Comparison of ENCODE assay signal across 26 mouse cellular contexts in genomic region chr8:81853184-81853583, GRCm38 (mm10).
DNase-seq lines count a peak whose midpoint lies in the region; ATAC-seq lines count a peak whose summit lies in the region.
"Had no signal": no experiment of that assay in that cellular context is flagged by ENCODE, and none has a peak within 500 bp of the region (broad histone marks: within the 10 kb centered on the region; RNA-seq: fewer than 3 reads in every experiment).

No protein-coding gene starts in this region.

- no peak overlapping the region for H3K4me2 ChIP-seq in neural tube, embryonic 15.5 days
- H3K4me2 ChIP-seq: heart, embryonic 12.5 days; kidney, embryonic 15.5 days; midbrain, embryonic 13.5 days had no signal

- H3K4me3 ChIP-seq in neural tube, embryonic 15.5 days (replicated peaks), result no peak overlapping the region
- H3K4me3 ChIP-seq: heart, embryonic 12.5 days; kidney, embryonic 15.5 days; midbrain, embryonic 13.5 days had no signal

- no peak overlapping the region for H3K9ac ChIP-seq in neural tube, embryonic 15.5 days (replicated peaks)
- H3K9ac ChIP-seq: heart, embryonic 12.5 days; kidney, embryonic 15.5 days; liver, embryonic 14.5 days; midbrain, embryonic 13.5 days had no signal

- peak; percentile 92 for ATAC-seq in cerebellum, adult (ENCODE audit: insufficient number of reproducible peaks, low FRiP score, low TSS enrichment)
- no peak for ATAC-seq in neural tube, embryonic 15.5 days (ENCODE audit: low FRiP score)
- ATAC-seq: forebrain, embryonic 14.5 days; hindbrain, embryonic 16.5 days; midbrain, embryonic 13.5 days; Patski had no signal

- no peaks in the 10 kb centered on the region for H3K36me3 ChIP-seq in neural tube, embryonic 15.5 days
- H3K36me3 ChIP-seq: heart, embryonic 12.5 days; kidney, embryonic 15.5 days; midbrain, embryonic 13.5 days had no signal

- no peak overlapping the region for H3K27ac ChIP-seq in neural tube, embryonic 15.5 days (replicated peaks)
- H3K27ac ChIP-seq: kidney, embryonic 15.5 days; liver, embryonic 14.5 days; macrophage; midbrain, embryonic 13.5 days had no signal

- no peaks in the 10 kb centered on the region for H3K27me3 ChIP-seq in neural tube, embryonic 15.5 days (replicated peaks)
- H3K27me3 ChIP-seq: heart, embryonic 12.5 days; kidney, embryonic 15.5 days; midbrain, embryonic 13.5 days; Patski had no signal

- 80% methylated on average over 4 of the region's 4 CpGs for WGBS in neural tube, embryonic 15.5 days

- no peaks in the 10 kb centered on the region for H3K4me1 ChIP-seq in neural tube, embryonic 15.5 days
- H3K4me1 ChIP-seq: midbrain, embryonic 13.5 days had no signal

- DNase-seq in cerebellum, postnatal 4 days (ENCODE audit: low spot score in 2 of 2), result no peak
- DNase-seq in brain, adult 2 months (ENCODE audit: low read depth, low spot score), result peak; percentile 95
- peak; percentile 83 for DNase-seq in cerebellum, adult 8-10 months
- peak; percentile 85 to 88 for DNase-seq in cerebellum, postnatal 25 days
- no peak for DNase-seq in frontal cortex, adult 2 months (ENCODE audit: extremely low spot score in 1 of 2, low spot score in 1 of 2)
- DNase-seq in frontal cortex, postnatal 10 days (ENCODE audit: low spot score in 2 of 2), result no peak
- DNase-seq: adrenal gland, postnatal 14 days; gastrocnemius, postnatal 10 days; kidney, adult 18-20 months; kidney, postnatal 25 days; left cerebral cortex, postnatal 4 days; liver; lung, adult 2 months; lung, postnatal 10 days; retina, postnatal 1 day; right cerebral cortex, postnatal 14 days had no signal

- no peaks in the 10 kb centered on the region for H3K9me3 ChIP-seq in neural tube, embryonic 15.5 days (replicated peaks)
- H3K9me3 ChIP-seq: heart, embryonic 12.5 days; kidney, embryonic 15.5 days; midbrain, embryonic 13.5 days had no signal

Comparison
In these comparisons a context has a peak if more than half of its experiments do, and no peak if none do; other contexts are left out.
1. DNase-seq: peak in brain, adult 2 months (single experiment), cerebellum, adult 8-10 months (single experiment) and cerebellum, postnatal 25 days (2 of 2); none in cerebellum, postnatal 4 days (0 of 2), frontal cortex, adult 2 months (0 of 2) and frontal cortex, postnatal 10 days (0 of 2).